Mouse (Mus musculus) liver, embryonic 14.5 days (tissue): ENCODE data around the gene 2410004B18Rik.

Experiments used
- CTCF ChIP-seq: IDR thresholded peaks from 2 replicates; pipeline ENCODE4 v1.5.1; 2016; ENCODE audit warnings: antibody characterized with exemption, low read depth, control low read depth
- EP300 ChIP-seq: IDR thresholded peaks from 2 replicates; pipeline ENCODE4 v1.6.1; 2016; ENCODE audit warnings: antibody characterized with exemption, low read depth

DNA sequence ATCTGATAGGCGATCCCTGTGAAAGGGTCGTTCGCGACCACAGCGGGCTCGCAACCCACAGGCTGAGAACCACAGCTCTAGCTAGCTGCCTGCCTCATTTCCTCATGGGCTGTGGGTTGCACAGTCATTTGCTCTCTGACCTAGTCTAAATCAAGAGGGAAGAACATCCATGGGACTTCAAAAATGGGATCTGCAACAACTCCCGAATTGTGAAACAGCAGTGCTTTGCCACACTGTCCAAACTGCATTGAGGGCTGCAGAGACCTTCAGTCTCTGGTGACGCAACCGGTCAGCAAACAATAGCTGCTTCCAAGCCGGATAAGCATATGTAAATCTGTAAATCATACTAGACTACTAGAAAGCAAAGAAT lies 26.2 kb downstream of the 2410004B18Rik start:
- TF ChIP-seq CTCF = no peak
- no peak for TF ChIP-seq EP300
